Mouse (Mus musculus) adrenal gland, adult 18-20 months (tissue): ENCODE measurements at regions not wholly inside any gene's neighbourhood (a gene's known extent, or its start where the extent isn't known, plus 50 kb on each side); places are given as distances from the start of the nearest gene placed in this dataset.

Source experiments
- DNase-seq, 2 experiments: peaks; one replicate each; pipeline ENCODE4 v3.0.0; 2021 to 2022; ENCODE audit warnings: low spot score in 2 of 2
- microRNA-seq, 2 experiments: library from miRNA; unstranded; fragments of <30 nt; microRNA quantifications; one replicate each; pipeline ENCODE4 v1.2.0; 2021; ENCODE audit warnings: borderline number of aligned reads in 2 of 2

- no peak for DNase-seq
These were observed 152.6 kb upstream of the Api5 start for GRCm38 (mm10) chr2:94590494-94590893.

- no peak for DNase-seq
These were observed 149.3 kb upstream of the Api5 start for GRCm38 (mm10) chr2:94587255-94587654.

GRCm38 (mm10) chr2:94571646-94572045, 133.7 kb upstream of the Api5 start:
- no peak for DNase-seq

- DNase-seq, result no peak
These were observed 103.4 kb upstream of the Api5 start for GRCm38 (mm10) chr2:94541230-94541905.

- no peak for DNase-seq
These were observed 98.7 kb upstream of the Api5 start for GRCm38 (mm10) chr2:94536631-94537030.

- no peak for DNase-seq
These were observed 93.2 kb upstream of the Api5 start for GRCm38 (mm10) chr2:94531175-94531574.

GRCm38 (mm10) chr2:94524536-94524935, 86.6 kb upstream of the Api5 start:
- peak; percentile 5 to 30 for DNase-seq

- DNase-seq, result no peak
These were observed 78.9 kb upstream of the Api5 start for GRCm38 (mm10) chr2:94516866-94517265.

- no peak for DNase-seq
These were observed 74.1 kb upstream of the Api5 start for GRCm38 (mm10) chr2:94512027-94512426.

- no peak for DNase-seq
These were observed 62.7 kb upstream of the Api5 start for GRCm38 (mm10) chr2:94500649-94501048.

GRCm38 (mm10) chr2:94498516-94498915, 60.6 kb upstream of the Api5 start:
- no peak for DNase-seq

Small RNA genes in the stretch of these regions (microRNA-seq; reads per million reads assigned to microRNA genes)
- 0 reads per million in 2 experiments for gene Gm44461
